ENCODE assay signal across 11 mouse cellular contexts in the genomic region with DNA sequence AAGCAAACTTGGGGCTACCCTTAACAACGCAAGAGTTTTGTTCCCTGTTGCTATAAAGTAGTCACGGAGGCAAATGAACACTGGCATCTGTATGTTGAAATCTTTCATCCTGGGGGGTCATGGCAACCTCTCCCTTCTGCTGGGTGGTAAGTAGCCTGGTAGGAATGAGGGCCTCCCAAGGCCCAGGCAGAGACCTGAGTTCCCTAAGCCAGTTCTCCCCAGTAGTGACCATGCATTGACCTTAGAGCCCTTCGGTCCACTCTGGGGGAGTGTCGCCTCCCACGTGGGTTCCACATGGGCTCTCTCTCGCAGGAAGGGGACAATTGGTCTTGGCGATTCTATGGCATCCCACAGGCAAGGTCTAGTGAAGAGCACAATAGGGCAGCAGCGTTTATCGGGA. TPM values are rescaled to one million over a fixed set of nuclear protein-coding genes. Genes with fewer than 3 reads are reported as not detected.
"Had no signal": no experiment of that assay in that cellular context is flagged by ENCODE, and none has a peak within 500 bp of the region (broad histone marks: within the 10 kb centered on the region; RNA-seq: fewer than 3 reads in every experiment).

No protein-coding gene starts in this region.

- DNase-seq: kidney, adult 18-20 months; kidney, postnatal 10 days; left cerebral cortex, postnatal 4 days; midbrain, embryonic 14.5 days; thymus, postnatal 36 days had no signal

- H3K36me3 ChIP-seq: stomach, embryonic 15.5 days had no signal

- H3K9ac ChIP-seq: stomach, embryonic 15.5 days had no signal

- H3K27ac ChIP-seq: neural tube, embryonic 12.5 days; stomach, embryonic 15.5 days had no signal

- H3K9me3 ChIP-seq: midbrain, embryonic 10.5 days; neural tube, embryonic 12.5 days; stomach, embryonic 15.5 days had no signal

- H3K27me3 ChIP-seq: neural tube, embryonic 12.5 days; stomach, embryonic 15.5 days had no signal

- H3K4me3 ChIP-seq: stomach, embryonic 15.5 days had no signal

RNA-seq across cellular contexts. Expression of a gene that starts 10.5 kb away (rescaled TPM):
- total RNA-seq: layer of hippocampus, postnatal 14 days; left cerebral cortex, adult 18-20 months; left cerebral cortex, postnatal 10 days; left cerebral cortex, postnatal 4 days had no signal
